Mouse (Mus musculus) kidney, embryonic 16.5 days (tissue): ENCODE measurements around the gene Traf6. TPM values are rescaled to one million over a fixed set of nuclear protein-coding genes. Genes with fewer than 3 reads are reported as not detected.

Source experiments
- ATAC-seq: fragments of 200-750 bp; cut with Nextera tagmentation; 2 replicates; pipeline ENCODE4 v1.8.0; 2017; ENCODE audit warnings: moderate TSS enrichment; ENCODE audit not compliant: low FRiP score, low TSS enrichment
- H3K27ac ChIP-seq: fragments of 300-500 bp; sonication (generic); 2 replicates; pipeline ENCODE4 v1.5.1; 2014; ENCODE audit warnings: low read length
- H3K27me3 ChIP-seq: fragments of 300-500 bp; sonication (generic); 2 replicates; pipeline ENCODE4 v1.6.1; 2014; ENCODE audit warnings: low read length, control low read depth, mixed read lengths; ENCODE audit not compliant: insufficient read depth
- H3K36me3 ChIP-seq: fragments of 300-500 bp; sonication (generic); 2 replicates; pipeline ENCODE4 v1.6.1; 2014; ENCODE audit warnings: low read length, control low read depth, mixed read lengths; ENCODE audit not compliant: insufficient read depth
- H3K4me1 ChIP-seq: fragments of 300-500 bp; sonication (generic); 2 replicates; pipeline ENCODE4 v1.6.1; 2014; ENCODE audit warnings: low read length, control low read depth, mixed read lengths; ENCODE audit not compliant: insufficient read depth
- H3K4me2 ChIP-seq: fragments of 300-500 bp; sonication (generic); replicated peaks from 2 replicates; pipeline ENCODE4 v1.6.1; 2014; ENCODE audit warnings: low read depth, low read length
- H3K4me3 ChIP-seq: fragments of 300-500 bp; sonication (generic); 2 replicates; pipeline ENCODE4 v1.5.1; 2014; ENCODE audit warnings: mild to moderate bottlenecking, low read length
- H3K9ac ChIP-seq: fragments of 300-500 bp; sonication (generic); replicated peaks from 2 replicates; pipeline ENCODE4 v1.6.1; 2014; ENCODE audit warnings: low read length
- H3K9me3 ChIP-seq: fragments of 300-500 bp; sonication (generic); 2 replicates; pipeline ENCODE4 v1.6.1; 2016; ENCODE audit warnings: low read length, control low read depth
- WGBS: fragments of 180-500 bp; shearing (Covaris S2); extraction: QIAGEN DNeasy Blood & Tissue Kit; methylation state at CpG from one replicate; pipeline ENCODE4 v1.1.7; 2014; 5-methylcytosine and 5-hydroxymethylcytosine counted together
- polyA plus RNA-seq: library from polyadenylated mRNA; unstranded; fragments of >200 nt; fragmentation: Nextera tagmentation; extraction: Ambion mirVana; gene quantifications from 2 replicates; pipeline ENCODE4 v1.2.1, GENCODE M21; 2015

Traf6 gene
- polyA plus RNA-seq, 1 experiment from 2014 or later, result 10.4 TPM

GRCm38 (mm10) chr2:101652921-101653597 lies 25.2 kb upstream of the Traf6 start:
- no peaks in the 10 kb centered on the region for H3K9me3 ChIP-seq
- H3K4me3 ChIP-seq, result peak overlapping the region; percentile 32
- no peaks in the 10 kb centered on the region for H3K36me3 ChIP-seq
- H3K4me2 ChIP-seq, result peak overlapping the region; percentile 62
- no peaks in the 10 kb centered on the region; the same call in 1 of the 2 replicates for H3K27me3 ChIP-seq
- WGBS, result 17% methylated on average over 14 of the region's 14 CpGs
- peaks cover 4% of the 10 kb centered on the region for H3K4me1 ChIP-seq
- 0 out of 2 replicates have a peak overlapping the region, but pooled peaks have one; percentile 32 for H3K9ac ChIP-seq
- peak; percentile 69 for ATAC-seq
- H3K27ac ChIP-seq, result no peak overlapping the region

- Histone ChIP-seq H3K4me1 (no peaks in the 10 kb centered on the region), H3K4me2 (no peak overlapping the region), H3K36me3 (no peaks in the 10 kb centered on the region), H3K9me3 (no peaks in the 10 kb centered on the region), H3K4me3 (no peak overlapping the region), H3K27ac (no peak overlapping the region), H3K27me3 (no peaks in the 10 kb centered on the region), H3K9ac (no peak overlapping the region)
- WGBS, result 53% methylated on average over 2 of the region's 2 CpGs
- ATAC-seq, result no peak
Observed at GRCm38 (mm10) chr2:101660536-101660935, 17.7 kb upstream of the Traf6 start.

- ATAC-seq, result peak; percentile 90
- 22% methylated on average over 9 of the region's 9 CpGs for WGBS
Observed at GRCm38 (mm10) chr2:101665058-101665702, 13.0 kb upstream of the Traf6 start.

GRCm38 (mm10) chr2:101665703-101666092 lies 12.5 kb upstream of the Traf6 start:
- Histone ChIP-seq H3K4me2 (no peak overlapping the region), H3K4me1 (0 out of 2 replicates have a peak, but pooled peaks cover under 1% of the 10 kb centered on the region), H3K27ac (no peak overlapping the region), H3K9ac (no peak overlapping the region), H3K36me3 (no peaks in the 10 kb centered on the region), H3K9me3 (no peaks in the 10 kb centered on the region), H3K4me3 (no peak overlapping the region), H3K27me3 (no peaks in the 10 kb centered on the region)
- 90% methylated on average over 3 of the region's 3 CpGs for WGBS
- no peak for ATAC-seq

More at GRCm38 (mm10) chr2:101665058-101665702, 13.0 kb upstream of the Traf6 start:
- no peak overlapping the region for H3K27ac ChIP-seq
- no peaks in the 10 kb centered on the region for H3K36me3 ChIP-seq
- H3K27me3 ChIP-seq, result no peaks in the 10 kb centered on the region
- no peak overlapping the region for H3K9ac ChIP-seq
- no peaks in the 10 kb centered on the region for H3K9me3 ChIP-seq
- H3K4me3 ChIP-seq, result no peak overlapping the region
- no peaks in the 10 kb centered on the region for H3K4me1 ChIP-seq
- H3K4me2 ChIP-seq, result no peak overlapping the region

- no peaks in the 10 kb centered on the region for H3K36me3 ChIP-seq
Observed at GRCm38 (mm10) chr2:101668751-101669150, 9.5 kb upstream of the Traf6 start.

GRCm38 (mm10) chr2:101673547-101673946 lies 4.7 kb upstream of the Traf6 start:
- peaks cover 3% of the 10 kb centered on the region; the same call in 1 of the 2 replicates for H3K27me3 ChIP-seq
- H3K4me2 ChIP-seq, result no peak overlapping the region
- 0 out of 2 replicates have a peak, but pooled peaks cover 3% of the 10 kb centered on the region for H3K4me1 ChIP-seq
- no peak overlapping the region for H3K4me3 ChIP-seq
- no peaks in the 10 kb centered on the region for H3K9me3 ChIP-seq
- no peaks in the 10 kb centered on the region for H3K36me3 ChIP-seq
- WGBS, result 72% methylated on average over 3 of the region's 3 CpGs
- ATAC-seq, result no peak
- H3K9ac ChIP-seq, result no peak overlapping the region
- H3K27ac ChIP-seq, result no peak overlapping the region

More at GRCm38 (mm10) chr2:101668751-101669150, 9.5 kb upstream of the Traf6 start:
- 89% methylated on average over 3 of the region's 3 CpGs for WGBS
- Histone ChIP-seq H3K4me1 (0 out of 2 replicates have a peak, but pooled peaks cover 3% of the 10 kb centered on the region), H3K4me2 (no peak overlapping the region), H3K27me3 (no peaks in the 10 kb centered on the region), H3K9me3 (no peaks in the 10 kb centered on the region), H3K4me3 (no peak overlapping the region), H3K27ac (no peak overlapping the region), H3K9ac (no peak overlapping the region)
- no peak for ATAC-seq

- peaks cover 5% of the 10 kb centered on the region for H3K4me1 ChIP-seq
- WGBS, result 3% methylated on average over 15 of the region's 15 CpGs
- H3K9me3 ChIP-seq, result no peaks in the 10 kb centered on the region
- no peak overlapping the region for H3K27ac ChIP-seq
- H3K27me3 ChIP-seq, result peaks cover 3% of the 10 kb centered on the region; the same call in 1 of the 2 replicates
- peak overlapping the region; percentile 92 for H3K9ac ChIP-seq
- peak overlapping the region; percentile 98 for H3K4me3 ChIP-seq
- peak overlapping the region; percentile 62 for H3K4me2 ChIP-seq
- H3K36me3 ChIP-seq, result no peaks in the 10 kb centered on the region
- no peak for ATAC-seq
Observed at GRCm38 (mm10) chr2:101679164-101679784, 1.0 kb downstream of the Traf6 start.

- Histone ChIP-seq H3K9ac (no peak overlapping the region), H3K4me2 (no peak overlapping the region), H3K36me3 (peaks cover 26% of the 10 kb centered on the region), H3K4me1 (peaks cover 2% of the 10 kb centered on the region), H3K27ac (no peak overlapping the region), H3K9me3 (no peaks in the 10 kb centered on the region), H3K4me3 (no peak overlapping the region), H3K27me3 (no peaks in the 10 kb centered on the region)
- ATAC-seq, result no peak
- 90% methylated on average over 12 of the region's 12 CpGs for WGBS
Observed at GRCm38 (mm10) chr2:101684421-101684820, 6.2 kb downstream of the Traf6 start.

- 93% methylated on average over 5 of the region's 5 CpGs for WGBS
- H3K27ac ChIP-seq, result no peak overlapping the region
- ATAC-seq, result no peak
Observed at GRCm38 (mm10) chr2:101688011-101688410, 9.8 kb downstream of the Traf6 start.

More at GRCm38 (mm10) chr2:101688011-101688410, 9.8 kb downstream of the Traf6 start:
- H3K27me3 ChIP-seq, result no peaks in the 10 kb centered on the region
- H3K4me3 ChIP-seq, result no peak overlapping the region
- no peak overlapping the region for H3K4me2 ChIP-seq
- H3K9me3 ChIP-seq, result no peaks in the 10 kb centered on the region
- peaks cover 44% of the 10 kb centered on the region for H3K36me3 ChIP-seq
- H3K9ac ChIP-seq, result no peak overlapping the region
- H3K4me1 ChIP-seq, result no peaks in the 10 kb centered on the region
